ENCODE assay signal across 16 mouse cellular contexts in the genomic region with DNA sequence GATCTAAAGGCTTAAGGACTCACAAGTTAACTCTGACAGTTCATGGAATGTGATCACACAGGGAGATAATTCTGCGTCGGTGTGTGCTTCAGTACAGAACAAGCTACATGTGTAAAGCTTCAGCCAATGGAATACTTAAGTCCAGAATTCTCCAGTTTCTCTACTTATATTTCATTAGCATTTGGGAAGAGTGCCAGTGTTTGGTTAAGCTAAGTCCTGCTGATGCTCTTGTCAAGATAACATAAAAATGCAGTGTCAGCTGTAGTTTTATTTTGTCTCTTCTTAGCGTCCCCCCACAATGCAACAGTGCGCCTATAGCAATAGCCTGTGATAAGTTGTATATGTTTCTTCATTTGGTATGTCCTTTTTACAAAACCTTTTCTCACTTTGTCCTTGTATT.
"Had no signal": no experiment of that assay in that cellular context is flagged by ENCODE, and none has a peak within 500 bp of the region (broad histone marks: within the 10 kb centered on the region; RNA-seq: fewer than 3 reads in every experiment).

No protein-coding gene starts in this region.

- DNase-seq: kidney, adult 11 months; kidney, postnatal 25 days; layer of hippocampus, postnatal 36 days; left cerebral cortex, postnatal 4 days; liver, postnatal 0 days; lung, postnatal 4 days; midbrain, embryonic 14.5 days; thymus, postnatal 25 days had no signal

- H3K9me3 ChIP-seq: intestine, embryonic 15.5 days; limb, embryonic 12.5 days; limb, embryonic 15.5 days had no signal

- H3K4me2 ChIP-seq: intestine, embryonic 15.5 days; limb, embryonic 12.5 days; limb, embryonic 15.5 days; liver, embryonic 11.5 days; midbrain, embryonic 11.5 days had no signal

- H3K4me1 ChIP-seq: intestine, embryonic 15.5 days; limb, embryonic 15.5 days had no signal

- H3K27ac ChIP-seq: intestine, embryonic 15.5 days; left cerebral cortex, adult 2 months; limb, embryonic 12.5 days; limb, embryonic 15.5 days; liver, embryonic 14.5 days had no signal

- H3K27me3 ChIP-seq: intestine, embryonic 15.5 days; limb, embryonic 12.5 days; limb, embryonic 15.5 days had no signal

- ATAC-seq: hindbrain, embryonic 16.5 days; intestine, embryonic 15.5 days; liver, postnatal 0 days had no signal

- H3K4me3 ChIP-seq: intestine, embryonic 15.5 days; left cerebral cortex, adult 2 months; limb, embryonic 12.5 days; limb, embryonic 15.5 days had no signal

- H3K9ac ChIP-seq: intestine, embryonic 15.5 days; limb, embryonic 12.5 days; limb, embryonic 15.5 days; liver, embryonic 14.5 days; liver, postnatal 0 days had no signal

- H3K36me3 ChIP-seq: intestine, embryonic 15.5 days; limb, embryonic 12.5 days; limb, embryonic 15.5 days had no signal
